Mouse (Mus musculus): Measurements from ENCODE around the gene Zcchc13.
A peak's percentile ranks its signal among the peaks of the same experiment; 100 is the strongest.
"Not testable (repeated sequence)": the region's sequence is repeated elsewhere in the genome, so short reads cannot be mapped to it uniquely, and the experiment has no call there.

Gene Zcchc13

GRCm38 (mm10) chrX:103644301-103644700 lies 13.9 kb downstream of the Zcchc13 start:
- no peak for DNase-seq (ENCODE audit: low spot score in 2 of 2)

GRCm38 (mm10) chrX:103652048-103652447 lies 21.7 kb downstream of the Zcchc13 start:
- DNase-seq (ENCODE audit: low spot score in 2 of 2) = no peak

GRCm38 (mm10) chrX:103653021-103653420 lies 22.6 kb downstream of the Zcchc13 start:
- no peak for DNase-seq (ENCODE audit: low spot score in 2 of 2)

GRCm38 (mm10) chrX:103658985-103659384 lies 28.6 kb downstream of the Zcchc13 start:
- DNase-seq (ENCODE audit: low spot score in 2 of 2) = peak in 1 of 2 experiments; percentile 2

- DNase-seq (ENCODE audit: low spot score in 2 of 2) = not testable (repeated sequence)
Observed at GRCm38 (mm10) chrX:103664445-103664844, 34.1 kb downstream of the Zcchc13 start.

- no peak for DNase-seq (ENCODE audit: low spot score in 2 of 2)
Observed at GRCm38 (mm10) chrX:103670245-103670644, 39.9 kb downstream of the Zcchc13 start.

- no peak for DNase-seq (ENCODE audit: low spot score in 2 of 2)
Observed at GRCm38 (mm10) chrX:103673761-103674160, 43.4 kb downstream of the Zcchc13 start.

- no peak for DNase-seq (ENCODE audit: low spot score in 2 of 2)
Observed at GRCm38 (mm10) chrX:103674674-103675073, 44.3 kb downstream of the Zcchc13 start.

All from right cerebral cortex, postnatal 36 days (tissue).